Mouse (Mus musculus): ENCODE measurements around the gene Olfr1246. TPM values are rescaled to one million over a fixed set of nuclear protein-coding genes. Genes with fewer than 3 reads are reported as not detected.

The Olfr1246 gene
- polyA plus RNA-seq (2015; fragmentation: Illumina TruSeq; extraction: RNeasy Lipid Tissue Mini Kit (QIAGEN cat#74804); ENCODE audit: insufficient read depth, low replicate concordance): not detected

GRCm38 (mm10) chr2:89593057-89593456, at the start of gene Olfr1246:
Gene Olfr1246 (minus strand): TSS chr2:89593157.

GRCm38 (mm10) chr2:89634883-89635282, 41.9 kb upstream of the Olfr1246 start, which contains the start of gene Olfr1249:
Gene Olfr1249 (minus strand): TSS chr2:89634983.

GRCm38 (mm10) chr2:89618145-89618544, 25.2 kb upstream of the Olfr1246 start, which contains the start of gene Olfr1248:
Gene Olfr1248 (minus strand): TSS chr2:89618245.

GRCm38 (mm10) chr2:89614030-89614429, 21.1 kb upstream of the Olfr1246 start, which contains the start of gene Olfr1247:
Gene Olfr1247 (minus strand): TSS chr2:89614130.

DNA sequence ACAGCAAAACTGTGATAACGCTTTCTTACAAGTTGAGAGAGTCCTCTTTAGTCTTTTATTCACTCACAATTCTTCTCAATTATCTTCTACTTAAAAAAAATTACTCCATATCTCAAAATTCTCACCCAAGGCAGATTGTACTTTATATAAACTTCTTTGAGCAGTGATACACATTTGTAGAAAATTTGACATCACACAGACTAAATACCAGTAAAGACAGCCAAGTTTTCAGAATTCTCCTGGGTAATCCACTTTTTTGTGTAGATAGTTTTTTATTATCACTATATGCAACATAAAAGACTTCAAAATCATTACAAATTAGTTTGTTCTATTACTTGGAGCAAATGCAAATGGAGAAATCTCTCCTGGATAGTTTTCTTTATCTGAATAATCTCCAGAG, 14.6 kb downstream of the Olfr1246 start, which contains the start of gene Olfr1245:
Gene Olfr1245 (minus strand): TSS at position 101 of the 400 bp plus-strand sequence.

Other genes starting within 250 kb of the Olfr1246 start
- gene Olfr1234, start 228.3 kb downstream of the Olfr1246 start, polyA plus RNA-seq (2015; fragmentation: Illumina TruSeq; extraction: RNeasy Lipid Tissue Mini Kit (QIAGEN cat#74804); ENCODE audit: insufficient read depth, low replicate concordance): not detected
- not detected for gene Olfr1238, start 183.5 kb downstream of the Olfr1246 start, polyA plus RNA-seq (2015; fragmentation: Illumina TruSeq; extraction: RNeasy Lipid Tissue Mini Kit (QIAGEN cat#74804); ENCODE audit: insufficient read depth, low replicate concordance)
- not detected for gene Olfr1239, start 172.8 kb downstream of the Olfr1246 start, polyA plus RNA-seq (2015; fragmentation: Illumina TruSeq; extraction: RNeasy Lipid Tissue Mini Kit (QIAGEN cat#74804); ENCODE audit: insufficient read depth, low replicate concordance)
- gene Olfr1240, start 150.2 kb downstream of the Olfr1246 start, polyA plus RNA-seq (2015; fragmentation: Illumina TruSeq; extraction: RNeasy Lipid Tissue Mini Kit (QIAGEN cat#74804); ENCODE audit: insufficient read depth, low replicate concordance): not detected
- not detected for gene Olfr1241, start 106.0 kb downstream of the Olfr1246 start, polyA plus RNA-seq (2015; fragmentation: Illumina TruSeq; extraction: RNeasy Lipid Tissue Mini Kit (QIAGEN cat#74804); ENCODE audit: insufficient read depth, low replicate concordance)
- not detected for gene Olfr1242, start 94.8 kb downstream of the Olfr1246 start, polyA plus RNA-seq (2015; fragmentation: Illumina TruSeq; extraction: RNeasy Lipid Tissue Mini Kit (QIAGEN cat#74804); ENCODE audit: insufficient read depth, low replicate concordance)
- gene Olfr1243, start 61.7 kb downstream of the Olfr1246 start, polyA plus RNA-seq (2015; fragmentation: Illumina TruSeq; extraction: RNeasy Lipid Tissue Mini Kit (QIAGEN cat#74804); ENCODE audit: insufficient read depth, low replicate concordance): not detected
- not detected for gene Olfr1245, start 14.7 kb downstream of the Olfr1246 start, polyA plus RNA-seq (2015; fragmentation: Illumina TruSeq; extraction: RNeasy Lipid Tissue Mini Kit (QIAGEN cat#74804); ENCODE audit: insufficient read depth, low replicate concordance)
- gene Olfr1247, start 21.0 kb upstream of the Olfr1246 start, polyA plus RNA-seq (2015; fragmentation: Illumina TruSeq; extraction: RNeasy Lipid Tissue Mini Kit (QIAGEN cat#74804); ENCODE audit: insufficient read depth, low replicate concordance): not detected
- gene Olfr1248, start 25.1 kb upstream of the Olfr1246 start, polyA plus RNA-seq (2015; fragmentation: Illumina TruSeq; extraction: RNeasy Lipid Tissue Mini Kit (QIAGEN cat#74804); ENCODE audit: insufficient read depth, low replicate concordance): not detected
- gene Olfr1249, start 41.8 kb upstream of the Olfr1246 start, polyA plus RNA-seq (2015; fragmentation: Illumina TruSeq; extraction: RNeasy Lipid Tissue Mini Kit (QIAGEN cat#74804); ENCODE audit: insufficient read depth, low replicate concordance): not detected
- not detected for gene Olfr1250, start 68.3 kb upstream of the Olfr1246 start, polyA plus RNA-seq (2015; fragmentation: Illumina TruSeq; extraction: RNeasy Lipid Tissue Mini Kit (QIAGEN cat#74804); ENCODE audit: insufficient read depth, low replicate concordance)
- gene Olfr1251, start 78.8 kb upstream of the Olfr1246 start, polyA plus RNA-seq (2015; fragmentation: Illumina TruSeq; extraction: RNeasy Lipid Tissue Mini Kit (QIAGEN cat#74804); ENCODE audit: insufficient read depth, low replicate concordance): not detected
- not detected for gene Olfr1252, start 131.9 kb upstream of the Olfr1246 start, polyA plus RNA-seq (2015; fragmentation: Illumina TruSeq; extraction: RNeasy Lipid Tissue Mini Kit (QIAGEN cat#74804); ENCODE audit: insufficient read depth, low replicate concordance)
- not detected for gene Olfr1253, start 163.9 kb upstream of the Olfr1246 start, polyA plus RNA-seq (2015; fragmentation: Illumina TruSeq; extraction: RNeasy Lipid Tissue Mini Kit (QIAGEN cat#74804); ENCODE audit: insufficient read depth, low replicate concordance)
- not detected for gene Olfr1254, start 200.5 kb upstream of the Olfr1246 start, polyA plus RNA-seq (2015; fragmentation: Illumina TruSeq; extraction: RNeasy Lipid Tissue Mini Kit (QIAGEN cat#74804); ENCODE audit: insufficient read depth, low replicate concordance)
- gene Olfr1255, start 218.9 kb upstream of the Olfr1246 start, polyA plus RNA-seq (2015; fragmentation: Illumina TruSeq; extraction: RNeasy Lipid Tissue Mini Kit (QIAGEN cat#74804); ENCODE audit: insufficient read depth, low replicate concordance): not detected
- gene Olfr1256, start 248.4 kb upstream of the Olfr1246 start, polyA plus RNA-seq (2015; fragmentation: Illumina TruSeq; extraction: RNeasy Lipid Tissue Mini Kit (QIAGEN cat#74804); ENCODE audit: insufficient read depth, low replicate concordance): not detected